Mouse (Mus musculus) embryonic facial prominence, embryonic 11.5 days (tissue): ENCODE data around the gene Zdhhc25. TPM values are rescaled to one million over a fixed set of nuclear protein-coding genes. Genes with fewer than 3 reads are reported as not detected.

Experiments
- ATAC-seq: fragments of 200-750 bp; cut with Nextera tagmentation; replicated peaks from 2 replicates; pipeline ENCODE4 v1.8.0; 2017; ENCODE audit warnings: low read depth; ENCODE audit not compliant: insufficient number of reproducible peaks, low FRiP score, low TSS enrichment
- DNase-seq: peaks from one replicate; pipeline ENCODE4 v3.0.0-alpha.2; 2015; ENCODE audit warnings: low spot score
- H3K27ac ChIP-seq: fragments of 300-500 bp; sonication (generic); replicated peaks from 2 replicates; pipeline ENCODE4 v1.5.1; 2014; ENCODE audit warnings: mild to moderate bottlenecking, low read depth, low read length, control low read depth
- H3K27me3 ChIP-seq: fragments of 300-500 bp; sonication (generic); 2 replicates; pipeline ENCODE4 v1.6.1; 2014; ENCODE audit warnings: mild to moderate bottlenecking, low read length, moderate library complexity, mixed read lengths; ENCODE audit not compliant: control insufficient read depth, insufficient read depth
- H3K36me3 ChIP-seq: fragments of 300-500 bp; sonication (generic); replicated peaks from 2 replicates; pipeline ENCODE4 v1.6.1; 2014; ENCODE audit warnings: low read depth, mild to moderate bottlenecking, low read length, moderate library complexity, mixed read lengths; ENCODE audit not compliant: control insufficient read depth, insufficient read depth
- H3K4me1 ChIP-seq: fragments of 300-500 bp; sonication (generic); 2 replicates; pipeline ENCODE4 v1.6.1; 2014; ENCODE audit warnings: low read length, mixed read lengths; ENCODE audit not compliant: control insufficient read depth, insufficient read depth
- H3K4me2 ChIP-seq: fragments of 300-500 bp; sonication (generic); 2 replicates; pipeline ENCODE4 v1.6.1; 2014; ENCODE audit warnings: low read depth, mild to moderate bottlenecking, control low read depth, low read length, moderate library complexity
- H3K4me3 ChIP-seq: fragments of 300-500 bp; sonication (generic); 2 replicates; pipeline ENCODE4 v1.5.1; 2014; ENCODE audit warnings: low read depth, low read length, control low read depth
- H3K9ac ChIP-seq: fragments of 300-500 bp; sonication (generic); replicated peaks from 2 replicates; pipeline ENCODE4 v1.6.1; 2014; ENCODE audit warnings: mild to moderate bottlenecking, control low read depth, low read length
- H3K9me3 ChIP-seq: fragments of 300-500 bp; sonication (generic); replicated peaks from 2 replicates; pipeline ENCODE4 v1.6.1; 2016; ENCODE audit warnings: mild to moderate bottlenecking, low read length, inconsistent platforms, mixed read lengths; ENCODE audit not compliant: control insufficient read depth
- WGBS: fragments of 180-500 bp; shearing (Covaris S2); extraction: QIAGEN DNeasy Blood & Tissue Kit; methylation state at CpG from one replicate; pipeline ENCODE4 v1.1.7; 2014; 5-methylcytosine and 5-hydroxymethylcytosine counted together
- polyA plus RNA-seq: library from polyadenylated mRNA; unstranded; fragments of >200 nt; fragmentation: Nextera tagmentation; extraction: Ambion mirVana; gene quantifications from 2 replicates; pipeline ENCODE4 v1.2.1, GENCODE M21; 2014

Gene Zdhhc25
- polyA plus RNA-seq, 1 experiment from 2014 or later = not detected

DNA sequence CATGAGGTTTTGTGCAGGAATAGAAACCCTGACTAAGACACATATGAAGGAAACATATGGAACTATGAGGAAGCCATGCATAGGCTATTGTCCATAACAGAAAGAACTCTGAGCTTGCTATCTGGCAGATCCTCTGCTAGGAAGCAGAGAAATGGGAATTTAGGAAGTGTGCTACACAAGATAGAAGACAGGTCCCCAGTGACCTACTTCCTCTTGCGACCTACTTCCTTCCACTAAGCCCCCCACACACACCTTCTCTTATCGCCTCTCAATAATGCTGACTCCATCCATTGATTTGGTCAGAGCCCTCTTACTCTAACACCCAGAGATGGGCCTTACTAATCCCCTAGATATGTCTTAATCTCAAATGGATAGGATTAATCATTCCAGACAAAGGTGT lies 19.9 kb downstream of the Zdhhc25 start:
- WGBS = 78% methylated on average over 2 of the region's 2 CpGs

DNA sequence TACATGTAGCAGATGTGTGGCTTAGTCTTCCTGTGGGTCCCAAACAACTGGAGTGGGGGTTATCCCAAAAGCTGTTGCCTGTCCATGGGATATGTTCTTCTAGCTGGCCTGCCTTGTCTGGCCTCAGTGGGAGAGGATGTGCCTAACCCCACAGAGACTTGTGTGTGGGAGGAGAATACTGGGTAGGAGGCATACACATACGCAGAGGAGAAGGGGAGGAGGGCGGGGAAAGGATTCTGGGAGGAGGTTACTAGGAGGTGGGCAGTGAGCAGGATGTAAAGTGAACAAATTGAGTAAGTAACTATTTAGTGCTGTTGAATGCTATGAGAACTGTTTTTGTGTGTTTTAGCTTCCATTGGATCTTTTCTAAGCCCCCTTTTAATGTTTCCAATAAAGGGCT lies 23.8 kb downstream of the Zdhhc25 start:
- Histone ChIP-seq H3K36me3 (no peaks in the 10 kb centered on the region), H3K27ac (no peak overlapping the region), H3K27me3 (no peaks in the 10 kb centered on the region), H3K4me3 (no peak overlapping the region), H3K9me3 (no peaks in the 10 kb centered on the region), H3K4me1 (no peaks in the 10 kb centered on the region), H3K9ac (no peak overlapping the region), H3K4me2 (no peak overlapping the region)
- DNase-seq (no peak), ATAC-seq (no peak)
- 97% methylated on average over 2 of the region's 2 CpGs for WGBS

More for the DNA sequence above, 19.9 kb downstream of the Zdhhc25 start:
- no peak overlapping the region for H3K9ac ChIP-seq
- no peak for DNase-seq
- ATAC-seq = no peak
- no peaks in the 10 kb centered on the region for H3K36me3 ChIP-seq
- no peak overlapping the region for H3K27ac ChIP-seq
- H3K9me3 ChIP-seq = no peaks in the 10 kb centered on the region
- no peak overlapping the region for H3K4me2 ChIP-seq
- no peak overlapping the region for H3K4me3 ChIP-seq
- H3K4me1 ChIP-seq = no peaks in the 10 kb centered on the region
- no peaks in the 10 kb centered on the region for H3K27me3 ChIP-seq

DNA sequence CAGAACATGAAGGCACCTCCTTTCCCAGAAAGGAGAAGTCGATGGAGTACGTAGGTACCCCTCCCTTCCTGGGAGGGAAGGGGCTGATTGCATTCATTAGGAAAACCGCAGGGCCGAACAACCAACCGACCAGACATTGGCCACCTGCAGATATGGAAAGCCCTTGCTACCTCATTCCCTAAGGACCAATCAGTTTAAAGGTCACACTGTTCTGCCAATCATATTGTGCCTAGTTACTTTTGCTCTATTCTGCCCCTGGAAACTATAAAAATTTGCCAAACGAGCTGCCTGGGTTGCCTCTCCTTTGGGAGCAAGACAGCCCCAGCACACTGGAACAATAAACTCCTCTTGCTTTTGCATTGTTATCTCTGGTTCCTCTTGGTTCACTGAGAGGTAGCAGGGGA lies 24.8 kb downstream of the Zdhhc25 start:
- Histone ChIP-seq H3K4me1 (no peaks in the 10 kb centered on the region), H3K27me3 (no peaks in the 10 kb centered on the region), H3K4me3 (no peak overlapping the region), H3K36me3 (no peaks in the 10 kb centered on the region), H3K4me2 (no peak overlapping the region), H3K27ac (no peak overlapping the region), H3K9me3 (no peaks in the 10 kb centered on the region), H3K9ac (no peak overlapping the region)
- DNase-seq (no peak), ATAC-seq (no peak)
- 76% methylated on average over 6 of the region's 6 CpGs for WGBS

DNA sequence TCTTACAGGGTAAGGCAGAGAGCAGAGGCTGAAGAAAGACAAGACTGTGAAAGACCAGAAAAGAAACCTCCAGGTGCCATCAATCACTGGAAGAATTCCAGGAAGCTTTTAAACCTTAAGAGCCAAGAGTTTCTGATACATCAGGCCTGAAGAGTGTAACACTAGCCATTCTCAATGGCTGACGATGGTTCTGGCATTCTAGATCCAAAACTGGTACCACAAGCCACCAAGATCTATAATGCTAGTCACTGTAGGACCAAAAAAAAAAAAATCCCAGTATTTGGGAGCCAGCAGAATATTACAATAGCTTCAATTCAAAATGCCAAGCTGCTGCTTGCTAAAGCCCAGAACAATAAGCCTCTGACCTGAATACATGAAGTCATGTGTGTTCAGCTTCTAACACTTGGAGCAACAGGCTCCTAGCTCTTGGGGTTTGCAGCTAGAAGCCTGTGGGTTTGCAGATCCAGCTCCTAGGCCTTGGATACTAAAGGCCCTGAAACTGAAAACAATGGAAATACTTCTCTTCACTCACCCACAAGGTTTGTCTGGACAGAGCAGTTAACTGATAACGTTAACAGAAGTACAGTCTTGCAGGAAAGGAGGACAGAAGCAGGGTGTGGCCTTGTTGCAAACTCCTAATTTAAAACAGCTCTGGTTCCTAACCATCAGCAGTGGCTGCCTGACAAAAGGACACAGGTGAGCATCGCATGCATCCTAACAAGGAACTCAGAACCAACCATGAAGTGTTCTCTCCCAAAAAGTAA lies 25.4 kb downstream of the Zdhhc25 start:
- no peak overlapping the region for H3K27ac ChIP-seq
- H3K4me1 ChIP-seq = no peaks in the 10 kb centered on the region
- DNase-seq (no peak), ATAC-seq (no peak)
- H3K4me2 ChIP-seq = no peak overlapping the region
- H3K9ac ChIP-seq = no peak overlapping the region
- no peaks in the 10 kb centered on the region for H3K9me3 ChIP-seq
- no peaks in the 10 kb centered on the region for H3K36me3 ChIP-seq
- no peak overlapping the region for H3K4me3 ChIP-seq
- WGBS = 78% methylated on average over 3 of the region's 3 CpGs
- no peaks in the 10 kb centered on the region for H3K27me3 ChIP-seq

DNA sequence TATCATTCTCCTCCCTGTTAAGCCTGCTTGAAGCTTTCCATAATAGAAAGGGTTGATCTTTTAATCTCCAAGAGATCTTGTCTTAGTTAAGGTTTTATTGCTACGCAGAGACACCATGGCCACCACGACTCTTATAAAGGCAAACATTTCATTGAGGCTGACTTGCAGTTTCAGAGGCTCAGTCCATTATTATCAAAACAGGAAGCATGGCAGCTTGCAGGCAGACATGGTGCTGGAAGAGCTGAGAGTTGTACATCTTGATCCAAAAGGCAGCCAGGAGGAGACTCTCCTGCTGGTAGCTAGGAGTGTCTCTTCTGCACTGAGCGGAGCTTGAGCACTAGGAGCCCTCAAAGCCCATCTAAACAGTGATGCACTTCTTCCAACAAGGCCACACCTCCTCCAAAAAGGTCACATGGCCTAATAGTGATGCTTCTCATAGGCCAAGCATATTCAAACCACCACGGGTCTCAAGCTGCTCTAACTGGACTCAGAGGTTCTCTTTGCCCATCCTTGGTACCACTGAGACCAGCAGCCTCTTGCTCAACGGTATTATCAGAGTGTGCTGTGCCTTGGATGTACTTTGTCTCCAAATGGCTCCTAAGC lies 26.9 kb downstream of the Zdhhc25 start:
- no peaks in the 10 kb centered on the region for H3K36me3 ChIP-seq
- H3K27ac ChIP-seq = no peak overlapping the region
- H3K4me1 ChIP-seq = no peaks in the 10 kb centered on the region
- H3K4me3 ChIP-seq = no peak overlapping the region
- no peaks in the 10 kb centered on the region for H3K27me3 ChIP-seq
- 81% methylated on average over 5 of the region's 5 CpGs for WGBS
- DNase-seq = no peak
- no peak overlapping the region for H3K9ac ChIP-seq
- H3K4me2 ChIP-seq = no peak overlapping the region
- H3K9me3 ChIP-seq = no peaks in the 10 kb centered on the region
- ATAC-seq = no peak

DNA sequence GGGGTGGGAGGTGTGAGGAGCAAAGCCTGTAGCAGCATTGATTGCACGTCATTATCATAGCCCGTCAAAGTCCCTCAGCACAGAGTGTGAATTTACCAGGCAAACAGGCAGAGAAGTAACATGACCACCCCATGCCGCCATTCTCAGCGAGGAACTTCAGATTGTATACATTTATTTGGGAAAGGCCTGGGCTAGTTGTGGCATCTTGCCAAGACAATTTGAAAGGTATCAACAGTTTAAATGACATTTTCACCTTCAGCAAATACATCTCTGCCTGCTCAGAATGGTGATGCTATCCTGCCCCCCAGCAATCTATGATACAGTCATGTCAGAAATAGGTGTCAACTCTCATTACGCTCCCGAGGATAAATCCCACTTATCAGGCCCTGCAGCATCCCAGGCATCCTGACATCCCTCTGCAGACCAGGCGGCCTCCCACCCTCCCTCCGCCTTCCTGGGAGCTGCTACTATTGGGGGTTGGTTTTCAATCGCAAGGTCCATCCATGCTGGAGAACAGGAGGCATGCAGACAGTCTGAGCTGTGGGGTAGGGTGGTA lies 28.8 kb downstream of the Zdhhc25 start:
- H3K4me1 ChIP-seq = no peaks in the 10 kb centered on the region
- no peak overlapping the region for H3K9ac ChIP-seq
- WGBS = 80% methylated on average over 9 of the region's 9 CpGs
- no peaks in the 10 kb centered on the region for H3K36me3 ChIP-seq
- H3K4me2 ChIP-seq = no peak overlapping the region
- ATAC-seq = no peak
- H3K27ac ChIP-seq = no peak overlapping the region
- H3K9me3 ChIP-seq = no peaks in the 10 kb centered on the region
- no peak for DNase-seq
- H3K4me3 ChIP-seq = no peak overlapping the region
- no peaks in the 10 kb centered on the region for H3K27me3 ChIP-seq

DNA sequence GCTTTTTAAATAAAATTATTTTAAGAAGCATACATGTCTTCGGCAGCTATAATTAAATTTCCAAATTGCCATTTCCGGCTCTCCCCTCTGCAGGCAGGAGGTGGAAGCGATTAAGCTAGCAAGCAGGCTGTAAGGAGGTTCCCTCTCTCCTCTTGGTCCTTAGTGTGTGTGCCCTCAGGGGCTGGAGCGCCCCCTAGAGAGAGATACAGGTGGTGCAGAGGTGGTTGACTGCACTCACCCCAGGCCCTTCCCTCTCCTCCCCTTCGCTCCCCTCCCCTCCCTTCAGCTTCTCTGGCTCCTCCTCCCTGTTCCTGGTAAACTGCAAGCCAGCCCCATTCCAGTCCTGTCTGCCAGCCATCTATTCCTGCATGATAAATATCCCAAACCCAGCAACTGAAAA lies 35.1 kb downstream of the Zdhhc25 start:
- no peak overlapping the region for H3K4me3 ChIP-seq
- DNase-seq = no peak
- H3K9ac ChIP-seq = no peak overlapping the region
- no peaks in the 10 kb centered on the region for H3K36me3 ChIP-seq
- no peak overlapping the region for H3K27ac ChIP-seq
- H3K4me2 ChIP-seq = no peak overlapping the region
- ATAC-seq = no peak
- no peaks in the 10 kb centered on the region for H3K27me3 ChIP-seq
- H3K4me1 ChIP-seq = no peaks in the 10 kb centered on the region
- H3K9me3 ChIP-seq = no peaks in the 10 kb centered on the region
- WGBS = 63% methylated on average over 5 of the region's 5 CpGs

DNA sequence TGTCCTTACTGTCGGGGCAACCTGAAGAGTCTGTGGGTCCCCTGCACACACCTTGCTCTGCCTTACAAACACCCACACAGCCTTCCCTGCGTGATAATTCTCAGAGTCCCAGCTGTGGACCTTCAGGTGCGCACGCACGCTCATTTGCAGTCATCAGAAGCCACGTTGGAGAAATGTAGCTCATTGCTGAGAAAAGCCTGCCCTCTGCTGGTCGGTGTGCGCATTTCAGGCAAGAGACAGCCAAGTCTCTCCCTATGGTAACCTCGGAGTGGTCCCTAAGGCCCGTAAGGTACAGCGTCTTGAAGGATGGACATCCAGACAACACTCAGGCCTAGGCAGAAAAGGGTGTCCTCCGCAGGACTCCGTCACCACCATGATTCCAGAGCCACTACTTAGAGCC lies 50.9 kb downstream of the Zdhhc25 start:
- Histone ChIP-seq H3K9me3 (no peaks in the 10 kb centered on the region), H3K9ac (no peak overlapping the region), H3K27me3 (no peaks in the 10 kb centered on the region), H3K4me3 (no peak overlapping the region), H3K27ac (no peak overlapping the region), H3K4me1 (no peaks in the 10 kb centered on the region), H3K4me2 (no peak overlapping the region), H3K36me3 (no peaks in the 10 kb centered on the region)
- DNase-seq (peak; percentile 79), ATAC-seq (no peak)
- 25% methylated on average over 13 of the region's 13 CpGs for WGBS
